ENCODE assay signal across 21 mouse cellular contexts in genomic region chr17:30268456-30268855, GRCm38 (mm10).
DNase-seq lines count a peak whose midpoint lies in the region; ATAC-seq and TF ChIP-seq lines count a peak whose summit lies in the region.
"Had no signal": no experiment of that assay in that cellular context is flagged by ENCODE, and none has a peak within 500 bp of the region (broad histone marks: within the 10 kb centered on the region; RNA-seq: fewer than 3 reads in every experiment).

No protein-coding gene starts in this region.

- TF ChIP-seq CTCF in gastrocnemius, adult 2 months (IDR thresholded peaks at IDR 0.05) = no peak

- no peaks in the 10 kb centered on the region for H3K9me3 ChIP-seq in midbrain, embryonic 15.5 days
- no peaks in the 10 kb centered on the region for H3K9me3 ChIP-seq in hindbrain, embryonic 11.5 days (ENCODE audit: control insufficient read depth, low read length)
- H3K9me3 ChIP-seq: forebrain, embryonic 13.5 days; G1E; hindbrain, embryonic 10.5 days; hindbrain, embryonic 15.5 days; kidney, embryonic 15.5 days had no signal

- peak overlapping the region; percentile 90 for H3K27ac ChIP-seq in gastrocnemius, adult 2 months
- no peak overlapping the region for H3K27ac ChIP-seq in midbrain, embryonic 15.5 days
- H3K27ac ChIP-seq in hindbrain, embryonic 11.5 days (ENCODE audit: low read depth, low read length) = no peak overlapping the region
- H3K27ac ChIP-seq: embryonic facial prominence, embryonic 10.5 days; forebrain, embryonic 13.5 days; heart, adult 2 months; hindbrain, embryonic 10.5 days; hindbrain, embryonic 15.5 days; kidney, embryonic 15.5 days had no signal

- no peaks in the 10 kb centered on the region for H3K36me3 ChIP-seq in midbrain, embryonic 15.5 days (replicated peaks)
- H3K36me3 ChIP-seq in hindbrain, embryonic 11.5 days (ENCODE audit: control insufficient read depth, insufficient read depth, low read length) = no peaks in the 10 kb centered on the region
- H3K36me3 ChIP-seq: hindbrain, embryonic 15.5 days; kidney, embryonic 15.5 days had no signal

- intact Hi-C loops in gastrocnemius, adult 2 months (cut with DNase I) = loop anchor here (10.0 kb wide), 1 partner anchor 186 kb away; no protein-coding TSS in a partner anchor
- intact Hi-C loops in gastrocnemius, postnatal 36 days (cut with DNase I) = no loop called here

- WGBS in midbrain, embryonic 15.5 days = 88% methylated on average over 8 of the region's 8 CpGs
- WGBS in hindbrain, embryonic 11.5 days = 92% methylated on average over 8 of the region's 8 CpGs

- H3K4me3 ChIP-seq in gastrocnemius, adult 2 months = no peak overlapping the region
- H3K4me3 ChIP-seq in midbrain, embryonic 15.5 days = no peak overlapping the region
- no peak overlapping the region for H3K4me3 ChIP-seq in hindbrain, embryonic 11.5 days (ENCODE audit: low read depth, low read length)
- H3K4me3 ChIP-seq: embryonic facial prominence, embryonic 10.5 days; forebrain, embryonic 13.5 days; heart, adult 2 months; heart, embryonic 12.5 days; hindbrain, embryonic 10.5 days; hindbrain, embryonic 15.5 days; kidney, embryonic 15.5 days had no signal

- H3K9ac ChIP-seq in midbrain, embryonic 15.5 days = no peak overlapping the region
- no peak overlapping the region for H3K9ac ChIP-seq in hindbrain, embryonic 11.5 days (ENCODE audit: low read depth, low read length)
- H3K9ac ChIP-seq: forebrain, embryonic 13.5 days; forebrain, postnatal 0 days; heart, embryonic 12.5 days; hindbrain, embryonic 15.5 days; kidney, embryonic 15.5 days had no signal

- DNase-seq in cerebellum, adult 11 months = peak; percentile 37
- peak; percentile 80 for DNase-seq in gastrocnemius, adult 2 months
- DNase-seq in gastrocnemius, postnatal 36 days = no peak
- peak; percentile 68 to 81 for DNase-seq in cerebellum, postnatal 25 days
- DNase-seq in hindbrain, embryonic 11.5 days (ENCODE audit: low spot score) = no peak
- DNase-seq: adrenal gland, adult 8-10 months; adrenal gland, postnatal 36 days; B cell, adult 2 months; forebrain, postnatal 0 days; heart, adult 2 months; kidney, adult 2 months had no signal

- H3K4me1 ChIP-seq in midbrain, embryonic 15.5 days = 0 out of 2 replicates have a peak, but pooled peaks cover under 1% of the 10 kb centered on the region
- no peaks in the 10 kb centered on the region for H3K4me1 ChIP-seq in hindbrain, embryonic 11.5 days (replicated peaks; ENCODE audit: control insufficient read depth, insufficient read depth, low read length)

- no peak for ATAC-seq in cerebellum, adult (ENCODE audit: insufficient number of reproducible peaks, low FRiP score, low TSS enrichment)
- ATAC-seq in midbrain, embryonic 15.5 days (replicated peaks) = no peak
- no peak for ATAC-seq in hindbrain, embryonic 11.5 days (ENCODE audit: low FRiP score)
- ATAC-seq: CD4-positive, CD25-positive, alpha-beta regulatory T cell, adult 4 months; forebrain, embryonic 13.5 days; forebrain, postnatal 0 days had no signal

- no peak overlapping the region for H3K4me2 ChIP-seq in midbrain, embryonic 15.5 days
- H3K4me2 ChIP-seq in hindbrain, embryonic 11.5 days (replicated peaks; ENCODE audit: low read depth, low read length) = no peak overlapping the region
- H3K4me2 ChIP-seq: forebrain, embryonic 13.5 days; heart, embryonic 12.5 days; hindbrain, embryonic 15.5 days; kidney, embryonic 15.5 days had no signal

- no peaks in the 10 kb centered on the region for H3K27me3 ChIP-seq in midbrain, embryonic 15.5 days (replicated peaks)
- no peaks in the 10 kb centered on the region for H3K27me3 ChIP-seq in hindbrain, embryonic 11.5 days (ENCODE audit: control insufficient read depth, insufficient read depth, low read length)
- H3K27me3 ChIP-seq: forebrain, embryonic 13.5 days; heart, embryonic 12.5 days; hindbrain, embryonic 15.5 days; kidney, embryonic 15.5 days had no signal

Comparison
In these comparisons a context has a peak if more than half of its experiments do, and no peak if none do; other contexts are left out.
1. DNase-seq: peak in cerebellum, adult 11 months (single experiment), gastrocnemius, adult 2 months (single experiment) and cerebellum, postnatal 25 days (2 of 2); none in gastrocnemius, postnatal 36 days (0 of 2) and hindbrain, embryonic 11.5 days (single experiment).